Mouse (Mus musculus): ENCODE data around the gene Fbxo9. TPM values are rescaled to one million over a fixed set of nuclear protein-coding genes. Genes with fewer than 3 reads are reported as not detected.
A peak's percentile ranks its signal among the peaks of the same experiment; 100 is the strongest.

Fbxo9 gene
- polyA plus RNA-seq, 1 experiment from 2014 or later = 67.5 TPM

GRCm38 (mm10) chr9:78053821-78054220, 55.0 kb downstream of the Fbxo9 start:
- Histone ChIP-seq H3K27ac (no peak overlapping the region), H3K4me1 (no peaks in the 10 kb centered on the region), H3K36me3 (replicated peaks) (no peaks in the 10 kb centered on the region), H3K4me3 (no peak overlapping the region), H3K27me3 (replicated peaks) (no peaks in the 10 kb centered on the region), H3K9ac (no peak overlapping the region), H3K4me2 (no peak overlapping the region), H3K9me3 (no peaks in the 10 kb centered on the region)
- WGBS = 79% methylated on average over 8 of the region's 8 CpGs
- ATAC-seq (replicated peaks) = no peak

DNA sequence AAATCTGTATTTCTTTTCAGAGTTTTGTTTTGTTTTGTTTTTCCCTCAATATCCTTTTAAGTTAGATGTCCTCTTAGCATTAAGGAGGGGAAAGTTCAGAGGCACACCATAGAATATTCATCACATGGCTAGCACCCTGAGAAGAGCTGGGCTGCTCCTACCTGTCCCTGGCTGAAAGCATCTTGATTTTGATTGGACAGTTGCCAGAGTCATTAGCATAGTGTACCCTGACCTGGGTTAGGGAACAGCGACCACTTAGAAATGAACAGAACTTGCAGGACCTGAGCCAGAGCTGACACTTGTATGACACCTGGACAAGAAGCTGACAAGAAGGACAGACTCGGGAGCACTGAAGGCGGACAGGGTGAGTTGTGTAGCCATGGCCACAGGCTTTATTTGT, 57.2 kb downstream of the Fbxo9 start, which contains the start of gene Gcm1:
Gene Gcm1, plus strand, starts transcription at position 248 of the 400 bp plus-strand sequence.
- H3K4me1 ChIP-seq = no peaks in the 10 kb centered on the region
- no peak within 1 kb of the TSS for H3K27ac ChIP-seq
- H3K36me3 ChIP-seq (replicated peaks) = no peaks in the 10 kb centered on the region
- no peak within 1 kb of the TSS for H3K9ac ChIP-seq
- H3K4me2 ChIP-seq = no peak within 1 kb of the TSS
- WGBS = 59% methylated on average over 3 of the region's 3 CpGs
- H3K9me3 ChIP-seq = no peaks in the 10 kb centered on the region
- H3K27me3 ChIP-seq (replicated peaks) = no peaks in the 10 kb centered on the region
- no peak within 1 kb of the TSS for H3K4me3 ChIP-seq
- no peak for ATAC-seq (replicated peaks)

DNA sequence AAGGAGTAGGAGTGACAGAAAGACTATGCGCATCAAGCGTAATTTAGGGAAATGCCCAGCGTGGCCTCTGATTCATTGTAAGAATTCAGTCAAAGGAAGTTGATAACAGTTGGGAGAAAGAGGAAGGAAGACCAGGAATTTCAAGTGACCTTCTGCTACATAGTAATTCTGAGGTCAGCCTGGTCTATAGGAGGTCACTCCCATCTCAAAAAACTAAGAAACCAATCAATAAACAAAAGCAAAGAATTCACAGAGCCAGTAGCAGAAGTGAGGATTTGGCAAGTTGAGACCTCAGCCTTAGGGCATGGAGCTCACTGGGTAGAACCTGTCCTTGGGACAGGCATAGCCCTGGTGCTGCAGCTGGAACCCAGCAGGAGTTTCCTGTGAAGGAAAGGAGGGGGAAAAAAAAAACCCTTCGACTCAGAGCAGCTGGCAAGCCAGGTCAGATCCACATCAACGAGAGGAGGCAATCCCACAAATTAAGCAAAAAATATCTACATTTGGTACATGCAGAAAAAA, 58.4 kb downstream of the Fbxo9 start:
- Histone ChIP-seq H3K4me3 (no peak overlapping the region), H3K4me2 (no peak overlapping the region), H3K9me3 (no peaks in the 10 kb centered on the region), H3K4me1 (no peaks in the 10 kb centered on the region), H3K9ac (no peak overlapping the region), H3K27ac (no peak overlapping the region), H3K27me3 (replicated peaks) (no peaks in the 10 kb centered on the region), H3K36me3 (replicated peaks) (no peaks in the 10 kb centered on the region)
- ATAC-seq (replicated peaks) = no peak
- WGBS = 60% methylated on average over 5 of the region's 5 CpGs

GRCm38 (mm10) chr9:78046755-78047154, 62.1 kb downstream of the Fbxo9 start:
- no peak overlapping the region for H3K27ac ChIP-seq
- no peaks in the 10 kb centered on the region for H3K9me3 ChIP-seq
- 56% methylated on average over 20 of the region's 20 CpGs for WGBS
- no peak overlapping the region for H3K4me2 ChIP-seq
- H3K9ac ChIP-seq = no peak overlapping the region
- no peak for ATAC-seq (replicated peaks)
- H3K4me1 ChIP-seq = no peaks in the 10 kb centered on the region
- no peaks in the 10 kb centered on the region for H3K36me3 ChIP-seq (replicated peaks)
- H3K4me3 ChIP-seq = no peak overlapping the region
- H3K27me3 ChIP-seq (replicated peaks) = no peaks in the 10 kb centered on the region

DNA sequence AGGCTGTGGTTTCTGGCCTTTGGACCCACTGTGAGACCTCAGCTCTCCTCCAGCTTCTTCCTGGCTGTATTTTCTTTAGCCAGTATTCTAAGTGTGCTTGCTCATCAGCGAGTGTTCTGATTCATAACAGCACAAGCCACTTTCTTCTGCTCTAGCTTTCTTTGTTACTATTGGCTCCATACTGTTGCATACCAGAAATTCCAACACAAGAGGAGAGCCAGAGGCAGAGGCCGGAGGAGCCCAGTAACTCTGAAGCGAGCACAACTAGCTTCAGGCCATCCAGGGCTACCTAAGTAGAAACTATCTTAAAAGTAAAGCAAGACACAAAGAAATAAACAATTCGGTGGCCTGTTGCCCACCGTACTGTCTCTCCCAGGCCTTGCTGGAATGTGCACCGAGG, 63.7 kb downstream of the Fbxo9 start:
- Histone ChIP-seq H3K27me3 (replicated peaks) (no peaks in the 10 kb centered on the region), H3K9ac (no peak overlapping the region), H3K36me3 (replicated peaks) (no peaks in the 10 kb centered on the region), H3K4me2 (no peak overlapping the region), H3K4me1 (no peaks in the 10 kb centered on the region), H3K9me3 (no peaks in the 10 kb centered on the region), H3K27ac (no peak overlapping the region), H3K4me3 (no peak overlapping the region)
- ATAC-seq (replicated peaks) = no peak
- WGBS = 73% methylated on average over 6 of the region's 6 CpGs

GRCm38 (mm10) chr9:78038755-78039489, 69.9 kb downstream of the Fbxo9 start:
- H3K9ac ChIP-seq = no peak overlapping the region
- no peak overlapping the region for H3K27ac ChIP-seq
- 37% methylated on average over 18 of the region's 18 CpGs for WGBS
- H3K9me3 ChIP-seq = no peaks in the 10 kb centered on the region
- no peaks in the 10 kb centered on the region for H3K36me3 ChIP-seq (replicated peaks)
- peak; percentile 60 for ATAC-seq (replicated peaks)
- H3K4me1 ChIP-seq = no peaks in the 10 kb centered on the region
- H3K4me2 ChIP-seq = no peak overlapping the region
- H3K27me3 ChIP-seq (replicated peaks) = no peaks in the 10 kb centered on the region
- H3K4me3 ChIP-seq = no peak overlapping the region

DNA sequence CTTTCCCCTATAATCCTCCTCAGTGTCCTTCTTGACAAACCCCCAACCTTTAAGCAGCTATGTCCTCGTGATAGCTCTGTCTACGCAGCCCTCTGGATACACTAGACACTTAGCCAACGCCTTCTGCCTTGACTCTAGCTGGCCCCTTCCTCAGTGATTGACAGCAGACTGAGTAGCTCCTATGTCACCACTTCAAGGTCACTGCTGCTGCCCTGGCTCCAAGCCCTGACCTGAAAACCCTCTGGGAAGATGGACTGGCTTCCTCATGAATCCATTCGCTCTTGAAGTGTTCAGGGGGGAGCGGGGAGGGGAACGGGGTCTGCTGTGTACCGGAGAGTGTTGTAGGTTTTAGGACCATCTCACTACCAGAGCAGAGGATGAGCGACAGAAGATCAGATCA, 73.0 kb downstream of the Fbxo9 start:
- H3K36me3 ChIP-seq (replicated peaks) = no peaks in the 10 kb centered on the region
- 86% methylated on average over 8 of the region's 8 CpGs for WGBS
- no peak for ATAC-seq (replicated peaks)
- H3K4me3 ChIP-seq = no peak overlapping the region
- H3K9me3 ChIP-seq = no peaks in the 10 kb centered on the region
- no peaks in the 10 kb centered on the region for H3K27me3 ChIP-seq (replicated peaks)
- no peaks in the 10 kb centered on the region for H3K4me1 ChIP-seq
- no peak overlapping the region for H3K4me2 ChIP-seq
- H3K27ac ChIP-seq = no peak overlapping the region
- no peak overlapping the region for H3K9ac ChIP-seq

GRCm38 (mm10) chr9:78035296-78035695, 73.6 kb downstream of the Fbxo9 start:
- no peak overlapping the region for H3K9ac ChIP-seq
- H3K4me2 ChIP-seq = no peak overlapping the region
- 80% methylated on average over 5 of the region's 5 CpGs for WGBS
- H3K36me3 ChIP-seq (replicated peaks) = no peaks in the 10 kb centered on the region
- no peak overlapping the region for H3K4me3 ChIP-seq
- no peak overlapping the region for H3K27ac ChIP-seq
- H3K27me3 ChIP-seq (replicated peaks) = no peaks in the 10 kb centered on the region
- no peaks in the 10 kb centered on the region for H3K9me3 ChIP-seq
- no peak for ATAC-seq (replicated peaks)
- H3K4me1 ChIP-seq = no peaks in the 10 kb centered on the region

GRCm38 (mm10) chr9:78032930-78033329, 75.9 kb downstream of the Fbxo9 start:
- Histone ChIP-seq H3K36me3 (replicated peaks) (no peaks in the 10 kb centered on the region), H3K4me3 (no peak overlapping the region), H3K9me3 (no peaks in the 10 kb centered on the region), H3K27ac (no peak overlapping the region), H3K4me1 (no peaks in the 10 kb centered on the region), H3K27me3 (replicated peaks) (no peaks in the 10 kb centered on the region), H3K9ac (no peak overlapping the region), H3K4me2 (no peak overlapping the region)
- ATAC-seq (replicated peaks) = no peak
- WGBS = 95% methylated on average over 4 of the region's 4 CpGs

Other genes with a start within 250 kb of the Fbxo9 start
- 58.7 and 62.0 TPM in 2 replicates for gene Elovl5, start 191.7 kb downstream of the Fbxo9 start, polyA plus RNA-seq (2015; fragmentation: Nextera tagmentation; extraction: Ambion mirVana)
- not detected in 2 replicates for gene Gcm1, start 57.1 kb downstream of the Fbxo9 start, polyA plus RNA-seq (2015; fragmentation: Nextera tagmentation; extraction: Ambion mirVana)
- 43.0 and 46.3 TPM in 2 replicates for gene Ick, start 127 bp upstream of the Fbxo9 start, polyA plus RNA-seq (2015; fragmentation: Nextera tagmentation; extraction: Ambion mirVana)
- 15.7 and 21.0 TPM in 2 replicates for gene Gsta4, start 73.7 kb upstream of the Fbxo9 start, polyA plus RNA-seq (2015; fragmentation: Nextera tagmentation; extraction: Ambion mirVana)
- not detected in 2 replicates for gene Gsta1, start 121.6 kb upstream of the Fbxo9 start, polyA plus RNA-seq (2015; fragmentation: Nextera tagmentation; extraction: Ambion mirVana)
- gene Gm3776, start 148.1 kb upstream of the Fbxo9 start, polyA plus RNA-seq (2015; fragmentation: Nextera tagmentation; extraction: Ambion mirVana) = not detected in 2 replicates
- not detected in 2 replicates for gene Gm10639, start 180.9 kb upstream of the Fbxo9 start, polyA plus RNA-seq (2015; fragmentation: Nextera tagmentation; extraction: Ambion mirVana)
- gene Omt2a, start 205.7 kb upstream of the Fbxo9 start, polyA plus RNA-seq (2015; fragmentation: Nextera tagmentation; extraction: Ambion mirVana) = not detected in 2 replicates
- not detected in 2 replicates for gene Omt2b, start 218.5 kb upstream of the Fbxo9 start, polyA plus RNA-seq (2015; fragmentation: Nextera tagmentation; extraction: Ambion mirVana)
- gene Gsta2, start 246.7 kb upstream of the Fbxo9 start, polyA plus RNA-seq (2015; fragmentation: Nextera tagmentation; extraction: Ambion mirVana) = not detected in 2 replicates

Data from midbrain, embryonic 15.5 days (tissue).